Mouse (Mus musculus): ENCODE results near the gene Jdp2.

- TF ChIP-seq CTCF (conservative IDR thresholded peaks at IDR 0.05; ENCODE audit: low read length) (no peak), POU5F1 (IDR thresholded peaks at IDR 0.05; ENCODE audit: borderline replicate concordance, low read length) (no peak)
These were observed 11.3 kb downstream of the Jdp2 start for GRCm38 (mm10) chr12:85610167-85610566.
